Mouse (Mus musculus) layer of hippocampus, postnatal 14 days (tissue): ENCODE data around the gene Gm13275. TPM values are rescaled to one million over a fixed set of nuclear protein-coding genes. Genes with fewer than 3 reads are reported as not detected.
"Not testable (repeated sequence)": the region's sequence is repeated elsewhere in the genome, so short reads cannot be mapped to it uniquely, and the experiment has no call there.

Source experiments
- DNase-seq, 2 experiments: peaks; one replicate each; pipeline ENCODE4 v3.0.0; 2021 to 2022; ENCODE audit warnings: low spot score in 2 of 2, mixed read lengths in 1 of 2
- long read RNA-seq, 2 experiments: library from polyadenylated mRNA; stranded (forward); transcript quantifications; one replicate each; pipeline ENCODE4 v2.0.0; 2021
- total RNA-seq, 2 experiments: library from RNA; stranded (reverse); gene quantifications; 2 replicates each; pipeline ENCODE4 v1.2.3; 2021

Gene Gm13275
- not detected for total RNA-seq
- long read RNA-seq, experiment 1, result 0 reads
- long read RNA-seq, experiment 2, result 0 reads

- DNase-seq, result peak; percentile 61 to 70
Observed at GRCm38 (mm10) chr4:88793936-88794675, at the start of gene Gm13275. Gene Gm13275 (plus strand): TSS chr4:88794487.

- DNase-seq, result no peak
Observed at GRCm38 (mm10) chr4:88749926-88750325, 44.4 kb upstream of the Gm13275 start.

- DNase-seq, result peak; percentile 65 to 78
Observed at GRCm38 (mm10) chr4:88754818-88755340, 39.4 kb upstream of the Gm13275 start, which contains the start of gene Gm13271. Gene Gm13271 (plus strand): TSS chr4:88754868.

- DNase-seq, result not testable (repeated sequence)
Observed at GRCm38 (mm10) chr4:88756581-88757513, 37.4 kb upstream of the Gm13275 start.

- DNase-seq, result peak; percentile 92 to 94
Observed at GRCm38 (mm10) chr4:88757628-88758031, 36.7 kb upstream of the Gm13275 start.

- not testable (repeated sequence) for DNase-seq
Observed at GRCm38 (mm10) chr4:88758751-88759150, 35.5 kb upstream of the Gm13275 start.

GRCm38 (mm10) chr4:88759610-88760268, 34.5 kb upstream of the Gm13275 start, which contains the start of gene Gm13283:
Gene Gm13283 (plus strand): TSS chr4:88760119.
- DNase-seq, result peak; percentile 13 to 33

GRCm38 (mm10) chr4:88760431-88760830, 33.9 kb upstream of the Gm13275 start:
- peak; percentile 21 to 58 for DNase-seq

GRCm38 (mm10) chr4:88761776-88762175, 32.5 kb upstream of the Gm13275 start:
- peak; percentile 68 to 83 for DNase-seq

- DNase-seq, result not testable (repeated sequence)
Observed at GRCm38 (mm10) chr4:88762341-88762740, 31.9 kb upstream of the Gm13275 start.

- peak in 1 of 2 experiments; percentile 21 for DNase-seq
Observed at GRCm38 (mm10) chr4:88763384-88764018, 30.8 kb upstream of the Gm13275 start.

- DNase-seq, result not testable (repeated sequence)
Observed at GRCm38 (mm10) chr4:88773534-88773933, 20.8 kb upstream of the Gm13275 start, which contains the start of gene Gm13290. Gene Gm13290 (plus strand): TSS chr4:88773834.

- not testable (repeated sequence) for DNase-seq
Observed at GRCm38 (mm10) chr4:88776622-88777021, 17.7 kb upstream of the Gm13275 start, which contains the start of gene Gm13289. Gene Gm13289 (plus strand): TSS chr4:88776922.

- not testable (repeated sequence) for DNase-seq
Observed at GRCm38 (mm10) chr4:88779550-88779949, 14.7 kb upstream of the Gm13275 start, which contains the start of gene Gm13272. Gene Gm13272 (plus strand): TSS chr4:88779850.

GRCm38 (mm10) chr4:88780320-88780719, 14.0 kb upstream of the Gm13275 start:
- not testable (repeated sequence) for DNase-seq

GRCm38 (mm10) chr4:88781831-88782230, 12.5 kb upstream of the Gm13275 start, which contains the start of gene Ifnz:
Gene Ifnz (plus strand): TSS chr4:88782131.
- DNase-seq, result not testable (repeated sequence)

- not testable (repeated sequence) for DNase-seq
Observed at GRCm38 (mm10) chr4:88782335-88782734, 12.0 kb upstream of the Gm13275 start.

- DNase-seq, result not testable (repeated sequence)
Observed at GRCm38 (mm10) chr4:88785409-88785808, 8.9 kb upstream of the Gm13275 start, which contains the start of gene Gm13276. Gene Gm13276 (plus strand): TSS chr4:88785709.

- DNase-seq, result peak; percentile 54 to 81
Observed at GRCm38 (mm10) chr4:88788402-88788801, 5.9 kb upstream of the Gm13275 start, which contains the start of gene Gm13277. Gene Gm13277 (plus strand): TSS chr4:88788632.

- not testable (repeated sequence) for DNase-seq
Observed at GRCm38 (mm10) chr4:88791250-88791649, 3.0 kb upstream of the Gm13275 start, which contains the start of gene Gm13278. Gene Gm13278 (plus strand): TSS chr4:88791550.
